Mouse (Mus musculus): ENCODE measurements around the gene U90926. TPM values are rescaled to one million over a fixed set of nuclear protein-coding genes. Genes with fewer than 3 reads are reported as not detected.

Gene U90926
- not detected for polyA plus RNA-seq (2014; fragmentation: Illumina TruSeq; extraction: RNeasy Lipid Tissue Mini Kit (QIAGEN cat#74804); ENCODE audit: low read depth, low replicate concordance)

GRCm38 (mm10) chr5:92215308-92215707 is at the start of gene U90926:
Gene U90926, minus strand, starts transcription at chr5:92215408.

DNA sequence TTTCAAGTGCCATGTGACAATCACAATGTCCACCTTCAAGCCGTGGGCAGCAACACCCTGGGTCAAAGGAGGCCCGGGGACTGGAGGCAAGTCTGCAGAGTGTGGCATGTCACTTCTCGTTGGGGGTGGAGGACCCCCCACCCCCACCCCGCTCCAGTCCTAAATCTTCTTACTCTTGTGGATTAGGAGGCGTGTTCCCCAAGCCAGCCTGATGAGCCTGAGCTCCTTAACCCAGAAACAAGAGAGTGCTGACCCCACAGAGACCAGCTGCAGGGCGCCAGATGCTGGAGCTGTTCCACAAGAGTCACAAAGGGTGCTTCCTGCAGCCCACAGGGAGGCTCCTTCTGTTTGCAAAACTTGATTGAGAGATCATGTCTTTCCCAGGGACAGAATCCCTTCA is 41.0 kb upstream of the U90926 start, which contains the start of gene Ppef2:
TSS of gene Ppef2 (minus strand) at position 61 of the 400 bp plus-strand sequence.

Other genes starting within 250 kb of the U90926 start
- gene Odaph, start 227.9 kb downstream of the U90926 start, polyA plus RNA-seq (2014; fragmentation: Illumina TruSeq; extraction: RNeasy Lipid Tissue Mini Kit (QIAGEN cat#74804); ENCODE audit: low read depth, low replicate concordance), result not detected
- gene Cdkl2, start 171.5 kb downstream of the U90926 start, polyA plus RNA-seq (2014; fragmentation: Illumina TruSeq; extraction: RNeasy Lipid Tissue Mini Kit (QIAGEN cat#74804); ENCODE audit: low read depth, low replicate concordance), result 12.0 TPM
- gene G3bp2, start 131.7 kb downstream of the U90926 start, polyA plus RNA-seq (2014; fragmentation: Illumina TruSeq; extraction: RNeasy Lipid Tissue Mini Kit (QIAGEN cat#74804); ENCODE audit: low read depth, low replicate concordance), result 92.9 TPM
- 93.0 TPM for gene Uso1, start 77.5 kb downstream of the U90926 start, polyA plus RNA-seq (2014; fragmentation: Illumina TruSeq; extraction: RNeasy Lipid Tissue Mini Kit (QIAGEN cat#74804); ENCODE audit: low read depth, low replicate concordance)
- 0.50 TPM for gene Ppef2, start 40.9 kb upstream of the U90926 start, polyA plus RNA-seq (2014; fragmentation: Illumina TruSeq; extraction: RNeasy Lipid Tissue Mini Kit (QIAGEN cat#74804); ENCODE audit: low read depth, low replicate concordance)
- 40.2 TPM for gene Naaa, start 62.8 kb upstream of the U90926 start, polyA plus RNA-seq (2014; fragmentation: Illumina TruSeq; extraction: RNeasy Lipid Tissue Mini Kit (QIAGEN cat#74804); ENCODE audit: low read depth, low replicate concordance)
- gene Sdad1, start 95.1 kb upstream of the U90926 start, polyA plus RNA-seq (2014; fragmentation: Illumina TruSeq; extraction: RNeasy Lipid Tissue Mini Kit (QIAGEN cat#74804); ENCODE audit: low read depth, low replicate concordance), result 11.8 TPM
- gene Cxcl9, start 112.7 kb upstream of the U90926 start, polyA plus RNA-seq (2014; fragmentation: Illumina TruSeq; extraction: RNeasy Lipid Tissue Mini Kit (QIAGEN cat#74804); ENCODE audit: low read depth, low replicate concordance), result 17.2 TPM
- gene Art3, start 116.4 kb upstream of the U90926 start, polyA plus RNA-seq (2014; fragmentation: Illumina TruSeq; extraction: RNeasy Lipid Tissue Mini Kit (QIAGEN cat#74804); ENCODE audit: low read depth, low replicate concordance), result 198 TPM
- 3.6 TPM for gene Cxcl10, start 133.5 kb upstream of the U90926 start, polyA plus RNA-seq (2014; fragmentation: Illumina TruSeq; extraction: RNeasy Lipid Tissue Mini Kit (QIAGEN cat#74804); ENCODE audit: low read depth, low replicate concordance)
- gene Nup54, start 219.8 kb upstream of the U90926 start, polyA plus RNA-seq (2014; fragmentation: Illumina TruSeq; extraction: RNeasy Lipid Tissue Mini Kit (QIAGEN cat#74804); ENCODE audit: low read depth, low replicate concordance), result 18.5 TPM

All from adipose tissue, adult 10 weeks (tissue).